Mouse (Mus musculus): ENCODE data around the gene Vcam1. TPM values are rescaled to one million over a fixed set of nuclear protein-coding genes. Genes with fewer than 3 reads are reported as not detected.

The Vcam1 gene
- total RNA-seq, 2 experiments from 2014 or later: 17.3 to 17.9 TPM

DNA sequence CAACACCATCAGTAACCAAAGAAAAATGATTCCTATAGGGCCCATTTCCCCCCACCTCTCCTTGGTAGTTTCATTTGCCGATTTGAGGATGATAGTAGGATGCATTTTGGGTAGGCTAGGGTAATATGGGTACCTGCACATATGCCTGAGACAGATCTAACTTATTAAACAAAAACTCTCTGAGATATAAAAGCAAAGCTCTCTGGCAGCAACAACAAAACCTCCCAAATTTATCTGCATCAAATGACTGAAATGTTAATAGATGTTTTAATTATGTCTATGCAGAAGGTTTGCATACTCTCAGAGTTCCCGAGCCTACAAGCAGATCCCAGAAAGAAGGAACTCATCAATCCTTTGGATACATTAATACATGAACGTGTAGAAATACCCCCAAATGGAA, 1.7 kb downstream of the Vcam1 start:
- DNase-seq (ENCODE audit: low spot score in 2 of 2): no peak

- no peak for DNase-seq (ENCODE audit: low spot score in 2 of 2)
Observed at GRCm38 (mm10) chr3:116127281-116127680, 2.2 kb downstream of the Vcam1 start.

DNA sequence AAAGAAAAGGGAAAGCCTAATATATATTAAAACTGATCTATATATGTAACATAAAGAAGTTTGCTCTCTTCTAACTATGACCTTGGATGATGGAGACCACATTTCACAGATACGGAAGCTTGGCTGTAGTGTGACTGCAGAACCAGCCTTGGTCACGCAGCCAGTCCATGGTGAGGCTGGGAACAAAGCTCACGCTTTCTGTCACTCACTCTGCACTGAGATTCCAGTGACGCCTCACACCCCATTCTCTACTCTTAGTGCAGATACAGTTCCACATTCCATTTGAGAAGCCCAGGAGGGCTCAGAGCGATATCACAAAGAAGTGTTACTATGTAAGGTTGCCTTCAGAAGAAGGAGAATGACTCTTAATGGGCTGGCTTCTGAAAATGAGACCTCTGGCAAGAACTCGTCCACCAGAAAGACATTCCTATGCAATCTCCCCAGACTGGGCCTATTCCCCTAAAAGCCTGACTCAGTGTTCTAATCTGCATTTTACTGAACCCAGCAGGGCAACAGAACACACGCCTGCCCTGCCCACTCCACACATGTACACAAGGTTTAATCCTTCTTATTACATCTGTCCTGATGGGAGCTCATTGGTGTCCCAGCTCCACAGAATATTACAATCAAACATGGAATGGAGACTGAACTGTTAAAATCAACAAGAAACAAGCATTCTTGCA, 2.8 kb downstream of the Vcam1 start:
- DNase-seq (ENCODE audit: low spot score in 2 of 2): no peak

DNA sequence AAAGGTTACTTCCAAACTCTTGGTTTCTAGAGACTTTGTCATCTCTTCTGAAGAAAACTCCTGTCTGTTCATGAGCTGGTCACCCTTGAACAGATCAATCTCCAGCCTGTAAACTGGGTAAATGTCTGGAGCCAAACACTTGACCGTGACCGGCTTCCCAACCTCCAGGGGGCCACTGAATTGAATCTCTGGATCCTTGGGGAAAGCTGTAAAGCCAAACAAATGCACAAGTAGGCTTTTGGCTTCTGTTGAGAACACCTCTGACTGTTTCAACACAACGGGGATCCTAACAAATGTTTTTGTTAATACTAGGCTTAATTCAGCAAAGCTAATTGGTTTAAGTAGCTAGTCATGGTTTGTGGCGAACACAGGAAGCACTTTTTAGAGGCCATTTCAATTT, 3.4 kb downstream of the Vcam1 start:
- DNase-seq (ENCODE audit: low spot score in 2 of 2): no peak

GRCm38 (mm10) chr3:116123827-116124226, 5.7 kb downstream of the Vcam1 start:
- no peak for DNase-seq (ENCODE audit: low spot score in 2 of 2)

DNA sequence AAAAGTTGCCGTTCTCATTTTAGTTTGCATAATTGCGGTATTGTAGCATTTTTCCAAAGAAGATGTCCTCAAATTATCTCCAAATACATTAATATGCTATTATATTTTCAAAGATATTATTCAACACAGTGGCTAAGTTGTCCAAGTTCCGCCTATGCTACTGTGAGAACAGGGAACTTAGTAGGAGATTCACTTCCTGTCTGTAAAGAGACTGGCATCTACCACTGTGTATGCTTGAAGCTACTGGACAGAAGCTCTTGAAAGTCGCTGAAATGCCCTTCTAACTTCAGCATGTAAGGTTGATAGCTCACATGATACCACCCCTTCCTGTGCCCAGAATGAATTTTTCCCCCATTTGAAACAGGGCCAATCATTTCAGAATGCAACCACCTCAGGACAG, 6.8 kb downstream of the Vcam1 start:
- no peak for DNase-seq (ENCODE audit: low spot score in 2 of 2)

- no peak for DNase-seq (ENCODE audit: low spot score in 2 of 2)
Observed at GRCm38 (mm10) chr3:116121026-116121425, 8.5 kb downstream of the Vcam1 start.

- no peak for DNase-seq (ENCODE audit: low spot score in 2 of 2)
Observed at GRCm38 (mm10) chr3:116120391-116120790, 9.1 kb downstream of the Vcam1 start.

- DNase-seq (ENCODE audit: low spot score in 2 of 2): no peak
Observed at GRCm38 (mm10) chr3:116119162-116119561, 10.3 kb downstream of the Vcam1 start.

DNA sequence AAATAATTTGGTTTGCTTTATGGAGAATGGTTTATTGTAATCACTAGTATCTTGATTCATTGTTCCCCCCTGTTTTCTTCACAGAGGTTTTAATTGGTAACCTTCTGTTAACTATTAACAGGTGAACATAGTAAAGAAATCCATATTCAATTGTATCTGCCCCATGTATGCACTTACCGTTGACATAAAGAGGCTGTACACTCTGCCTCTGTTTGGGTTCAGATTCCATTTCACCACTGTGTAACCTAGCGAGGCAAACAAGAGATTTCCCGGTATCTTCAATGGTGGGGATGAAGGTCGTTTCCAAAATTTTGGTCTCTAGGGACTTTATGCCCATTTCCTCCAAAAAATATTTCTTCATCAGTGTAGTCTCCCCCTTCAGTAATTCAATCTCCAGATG, 12.4 kb downstream of the Vcam1 start:
- DNase-seq (ENCODE audit: low spot score in 2 of 2): no peak

- peak; percentile 20 to 26 for DNase-seq (ENCODE audit: low spot score in 2 of 2)
Observed at GRCm38 (mm10) chr3:116114249-116115188, 15.0 kb downstream of the Vcam1 start.

DNA sequence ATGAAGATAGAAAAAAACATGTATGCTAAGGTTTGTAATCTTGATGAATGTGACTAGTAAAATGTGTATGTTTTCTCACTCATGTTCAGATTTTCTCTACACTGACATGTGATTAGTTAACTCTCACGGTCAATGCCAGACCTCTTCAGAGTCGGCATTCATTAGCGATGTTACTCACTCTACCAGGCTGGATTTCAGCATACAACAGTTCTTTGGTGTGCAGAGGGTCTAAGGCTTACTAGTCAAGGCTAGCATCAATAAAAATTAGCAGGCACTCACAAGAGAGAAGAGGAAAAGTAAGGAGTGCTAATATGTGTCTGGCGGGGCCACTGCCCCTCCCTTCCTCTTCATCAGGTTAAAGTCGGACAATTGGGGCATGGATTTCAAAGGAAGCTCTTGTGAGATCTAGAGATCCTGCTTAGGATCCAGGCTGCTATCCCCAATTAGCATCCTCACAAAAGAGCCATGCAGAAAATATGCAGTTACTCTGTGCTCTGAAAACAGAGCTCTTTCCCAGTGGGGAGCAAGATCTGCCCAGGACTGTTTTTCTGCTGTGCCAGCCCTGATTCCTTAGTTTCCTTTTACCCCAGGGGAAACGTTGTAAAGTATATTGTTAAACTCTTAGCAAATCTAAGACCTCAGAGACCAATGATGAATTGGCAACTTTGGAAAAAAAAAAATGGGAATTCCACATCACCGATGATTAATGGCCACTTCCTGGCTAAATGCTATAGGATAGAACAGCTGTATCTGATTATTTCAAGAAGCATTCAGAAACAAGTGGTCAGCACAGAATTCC, 15.8 kb downstream of the Vcam1 start:
- DNase-seq (ENCODE audit: low spot score in 2 of 2): no peak

DNA sequence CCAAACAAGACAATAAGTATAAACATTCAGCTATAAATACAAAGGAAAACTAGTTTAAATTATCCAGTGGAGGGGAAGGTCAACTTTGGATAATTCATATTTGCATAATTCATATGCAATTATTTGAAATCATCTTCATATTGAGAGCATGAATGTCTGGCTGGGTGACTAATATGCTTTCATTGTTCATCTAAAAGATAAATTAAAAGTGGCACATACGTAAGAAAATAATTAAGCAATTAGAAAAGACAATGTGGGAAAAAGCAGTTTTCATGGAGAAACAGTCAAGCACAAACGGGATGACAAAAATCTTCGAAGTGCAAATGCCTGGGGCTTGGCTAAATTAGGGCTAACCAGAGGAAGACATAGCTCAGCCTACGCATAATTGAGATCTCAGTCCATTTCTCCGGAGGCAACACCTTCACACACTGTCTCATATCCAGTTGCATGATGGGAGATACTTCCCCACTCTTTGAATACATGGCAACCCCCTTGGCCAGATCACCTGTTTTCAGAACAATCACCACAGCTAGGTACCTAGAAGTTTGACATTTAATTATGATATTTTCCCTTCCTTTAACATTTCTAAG, 16.6 kb downstream of the Vcam1 start:
- DNase-seq (ENCODE audit: low spot score in 2 of 2): no peak

GRCm38 (mm10) chr3:116105713-116106112, 23.8 kb downstream of the Vcam1 start:
- no peak for DNase-seq (ENCODE audit: low spot score in 2 of 2)

- DNase-seq (ENCODE audit: low spot score in 2 of 2): peak in 1 of 2 experiments; percentile 36
Observed at GRCm38 (mm10) chr3:116104866-116105647, 24.4 kb downstream of the Vcam1 start.

DNA sequence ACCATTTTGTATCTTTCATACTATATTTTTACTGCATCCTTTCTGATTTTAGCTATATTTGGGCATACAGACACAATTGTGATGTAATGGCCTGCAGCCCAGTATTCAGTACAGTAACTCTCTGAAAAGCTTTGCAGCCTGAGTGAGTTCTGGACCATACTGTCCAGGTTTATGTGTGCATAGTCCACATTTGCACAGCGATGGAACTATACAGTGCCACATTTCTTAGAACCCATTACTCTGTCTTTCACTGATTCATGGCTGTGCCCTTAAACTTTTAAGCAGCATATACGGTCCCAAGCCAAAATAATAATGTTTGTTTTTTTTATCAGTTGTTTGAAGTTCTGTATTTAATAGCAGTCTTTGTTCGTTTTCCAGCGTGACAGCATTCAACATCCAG, 25.2 kb downstream of the Vcam1 start:
- DNase-seq (ENCODE audit: low spot score in 2 of 2): no peak

DNA sequence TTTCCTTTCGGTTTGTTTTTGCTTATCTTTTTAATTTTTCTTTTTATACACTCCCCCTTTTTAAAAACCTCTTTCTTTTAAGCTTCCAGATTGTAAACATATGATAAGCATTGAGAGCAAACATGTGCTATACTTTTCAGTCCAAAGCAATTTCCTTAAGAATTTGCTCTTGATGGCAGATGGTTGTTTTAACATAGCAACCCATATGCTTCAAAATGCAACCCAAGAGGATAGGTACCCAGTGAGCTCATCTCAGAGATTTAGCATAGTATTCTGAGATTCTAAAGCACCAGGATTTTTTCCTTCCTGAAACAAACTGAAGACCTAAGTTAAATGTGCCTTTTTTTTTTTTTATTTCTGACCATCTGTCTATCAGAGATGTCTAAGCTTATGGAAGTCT, 28.6 kb downstream of the Vcam1 start:
- DNase-seq (ENCODE audit: low spot score in 2 of 2): no peak

DNA sequence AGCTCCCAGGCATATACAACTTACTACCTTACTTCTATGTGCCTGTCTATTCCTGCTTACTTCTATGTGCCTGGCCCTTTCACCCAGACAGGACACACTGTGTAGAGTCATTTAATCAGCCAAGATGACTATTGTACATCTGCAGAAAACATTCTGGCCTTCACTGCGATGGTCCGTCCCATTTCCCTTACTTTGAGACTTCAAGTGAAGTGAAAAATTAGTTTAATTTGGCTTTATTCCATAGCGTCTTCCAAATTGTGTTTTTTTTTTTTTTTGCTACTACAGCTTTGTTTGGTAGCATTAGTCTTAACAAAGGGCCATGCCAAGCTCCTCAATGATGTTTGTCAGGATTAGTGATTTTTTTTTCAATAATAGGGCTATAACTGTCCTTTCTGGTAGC, 33.6 kb downstream of the Vcam1 start:
- no peak for DNase-seq (ENCODE audit: low spot score in 2 of 2)

GRCm38 (mm10) chr3:116095312-116095711, 34.2 kb downstream of the Vcam1 start:
- no peak for DNase-seq (ENCODE audit: low spot score in 2 of 2)

- DNase-seq (ENCODE audit: low spot score in 2 of 2): no peak
Observed at GRCm38 (mm10) chr3:116094886-116095285, 34.6 kb downstream of the Vcam1 start.

Measured in left cerebral cortex, adult 18-20 months (tissue).